Mouse (Mus musculus) inflammation-experienced regulatory T-cells, adult 16 weeks (primary cell): ENCODE data around the gene Hyou1. TPM values are rescaled to one million over a fixed set of nuclear protein-coding genes. Genes with fewer than 3 reads are reported as not detected.

Source experiments
- polyA plus RNA-seq: library from polyadenylated mRNA; unstranded; fragments of 100-300 nt; shearing (Covaris generic); gene quantifications from one replicate; pipeline ENCODE4 v1.2.1, GENCODE M21; 2017

Gene Hyou1
- 27.5 TPM for polyA plus RNA-seq

DNA sequence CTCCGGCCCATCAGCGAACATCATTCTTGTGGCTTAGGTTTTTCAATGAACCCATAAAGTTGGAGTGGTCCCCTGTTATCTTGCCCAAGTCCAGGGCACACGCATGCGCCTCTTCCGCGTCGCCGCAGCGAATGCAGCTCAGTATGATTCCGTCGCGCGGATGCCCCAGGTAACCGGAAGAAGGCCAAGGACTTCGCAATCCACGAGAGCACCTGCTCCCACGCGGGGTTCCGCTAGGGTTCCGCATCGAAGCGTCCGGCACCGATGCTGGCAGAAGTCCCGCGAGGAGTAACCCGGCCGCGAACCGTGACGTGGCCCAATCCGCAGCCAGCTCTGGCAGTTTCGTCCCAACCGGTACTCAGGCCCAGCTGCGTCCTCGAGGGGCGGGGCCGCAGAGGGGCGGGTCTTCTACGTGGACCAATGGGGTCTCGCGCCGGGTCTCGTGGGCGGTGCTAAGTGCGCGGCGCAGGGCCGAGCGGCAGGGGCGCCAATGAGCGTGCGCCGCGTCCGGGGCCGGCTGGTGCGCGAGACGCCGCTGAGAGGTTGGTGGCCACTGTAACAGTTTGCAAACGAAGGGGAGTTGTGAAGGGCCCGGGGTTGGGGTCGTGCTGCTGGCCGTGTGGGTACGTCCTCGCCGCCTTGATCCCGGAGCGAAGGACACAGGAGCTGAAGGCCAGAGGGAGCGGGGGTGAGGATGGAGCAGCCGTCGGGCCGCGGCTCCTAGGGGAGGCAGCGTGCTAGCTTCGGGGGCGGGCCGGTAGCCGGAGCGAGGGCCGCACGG, at the start of gene Hyou1:
TSS of gene Hyou1 (plus strand) at position 437 of the 781 bp plus-strand sequence.

DNA sequence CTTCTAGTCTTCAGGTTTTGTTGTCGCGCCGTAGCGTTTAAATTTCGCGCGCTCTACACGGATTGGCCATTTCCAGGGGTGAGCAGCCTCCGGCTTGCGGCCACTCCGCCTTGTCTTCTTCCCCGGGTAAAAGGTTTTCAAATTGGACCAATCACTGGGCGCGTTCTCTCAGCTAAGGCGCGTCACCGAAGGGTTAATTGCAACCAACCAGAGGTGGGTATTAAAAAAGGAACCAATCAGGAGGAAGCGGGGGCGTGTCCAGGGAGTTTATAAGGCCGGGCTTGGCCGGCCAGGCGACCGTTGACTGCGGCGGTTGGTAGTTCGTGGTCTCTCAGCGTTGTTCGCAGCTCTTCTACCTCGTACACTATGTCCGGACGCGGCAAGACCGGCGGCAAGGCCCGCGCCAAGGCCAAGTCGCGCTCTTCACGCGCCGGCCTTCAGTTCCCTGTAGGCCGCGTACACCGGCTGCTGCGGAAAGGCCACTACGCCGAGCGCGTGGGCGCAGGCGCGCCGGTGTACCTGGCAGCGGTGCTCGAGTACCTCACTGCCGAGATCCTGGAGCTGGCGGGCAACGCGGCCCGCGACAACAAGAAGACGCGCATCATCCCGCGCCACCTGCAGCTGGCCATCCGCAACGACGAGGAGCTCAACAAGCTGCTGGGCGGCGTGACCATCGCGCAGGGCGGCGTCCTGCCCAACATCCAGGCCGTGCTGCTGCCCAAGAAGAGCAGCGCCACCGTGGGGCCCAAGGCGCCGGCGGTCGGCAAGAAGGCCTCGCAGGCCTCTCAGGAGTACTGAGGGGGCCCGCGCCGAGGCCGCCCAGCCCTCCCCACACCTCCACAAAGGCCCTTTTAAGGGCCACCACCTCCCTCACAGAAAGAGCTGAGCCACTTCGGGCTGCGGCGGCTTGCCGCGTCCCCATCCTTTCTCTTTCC, 44.6 kb upstream of the Hyou1 start, which contains the start of gene H2afx:
TSS of gene H2afx (plus strand) at position 299 of the 935 bp plus-strand sequence.

GRCm38 (mm10) chr9:44343781-44344421, 35.4 kb upstream of the Hyou1 start, which contains the start of gene Hmbs:
Hmbs (minus strand) TSS chr9:44344228.

GRCm38 (mm10) chr9:44361190-44361917, 17.9 kb upstream of the Hyou1 start, which contains the start of gene Vps11:
Vps11 (minus strand) TSS chr9:44361670.

DNA sequence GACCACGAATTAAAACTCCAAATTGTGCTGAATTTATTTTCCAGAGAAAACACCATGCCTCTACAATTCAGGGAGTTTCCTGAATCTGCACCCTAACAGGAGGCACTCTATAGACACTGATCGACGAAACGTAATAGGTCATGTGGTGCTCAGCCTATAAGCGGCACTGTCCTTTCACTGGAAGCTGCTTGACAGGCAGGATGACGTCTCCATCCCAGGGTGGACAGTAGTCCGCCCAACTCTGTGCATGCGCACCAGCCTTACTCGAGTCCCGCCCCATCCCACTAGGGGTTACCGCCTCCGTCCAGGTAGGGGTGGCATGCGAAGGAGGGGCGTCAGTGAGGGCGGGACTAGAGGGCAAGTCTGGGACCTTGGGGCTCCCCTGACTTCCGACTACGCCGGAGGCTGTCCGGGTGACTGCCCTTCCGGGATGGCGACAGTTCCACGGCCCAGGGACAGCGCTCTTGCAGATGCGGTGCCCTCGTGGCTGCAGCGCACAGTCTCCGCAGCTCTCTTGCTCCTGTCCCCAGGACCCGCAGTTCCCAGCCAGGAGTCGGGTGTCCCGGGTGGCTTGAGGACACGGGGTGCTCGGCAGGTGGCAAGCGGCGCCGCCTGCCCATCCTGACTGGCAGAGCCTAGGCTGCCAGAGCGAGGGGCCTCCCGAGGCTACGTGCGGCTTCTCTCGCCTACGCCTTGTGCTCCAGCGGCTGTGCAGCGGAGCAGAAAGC, 17.6 kb downstream of the Hyou1 start, which contains the start of gene Slc37a4:
TSS of gene Slc37a4 (plus strand) at position 169 of the 728 bp plus-strand sequence.

DNA sequence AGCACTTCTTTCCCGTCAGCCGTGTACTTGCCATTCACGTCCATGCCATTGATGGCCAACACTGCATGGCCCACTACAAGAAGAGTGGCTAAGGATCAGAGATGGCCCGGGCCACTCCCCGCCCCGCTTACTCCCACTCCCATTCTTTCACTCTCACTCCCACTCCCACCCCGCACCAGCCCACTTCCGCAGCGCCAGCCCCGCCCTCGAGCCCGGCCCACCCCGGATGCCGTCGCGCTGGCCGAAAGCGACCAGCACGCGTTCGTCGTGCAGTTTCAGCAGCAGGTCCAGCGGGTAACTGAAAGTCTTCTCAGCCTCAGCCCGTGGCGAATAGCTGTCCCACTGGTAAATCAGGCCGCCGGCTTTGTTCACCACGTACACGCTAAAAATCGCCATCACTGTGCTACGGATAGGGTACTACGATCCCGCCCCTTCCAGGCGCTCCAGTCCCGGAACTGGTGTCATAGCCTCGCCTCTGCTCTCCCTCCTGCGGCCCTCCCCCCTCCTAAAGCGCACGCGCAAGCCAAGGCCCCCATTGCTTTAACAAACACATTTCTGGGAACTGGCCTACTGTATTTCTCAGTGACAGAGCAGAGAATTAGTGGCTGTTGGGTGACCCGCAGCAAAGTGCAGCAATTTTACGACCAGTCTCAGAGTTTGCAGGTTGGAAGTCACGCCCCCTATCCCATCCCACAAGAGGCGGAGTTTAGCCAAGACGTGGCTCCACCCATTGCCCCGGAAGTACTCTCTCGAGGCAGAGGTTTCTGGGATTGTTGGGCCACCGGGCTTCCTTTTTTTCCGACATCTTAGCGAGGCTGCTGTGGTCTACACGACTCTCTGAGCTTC, 27.8 kb downstream of the Hyou1 start, which contains the start of the genes Rps25 and Trappc4:
TSS of gene Rps25 (plus strand) at position 234 of the 846 bp plus-strand sequence.
TSS of gene Trappc4 (minus strand) at position 695 of the 846 bp plus-strand sequence.

GRCm38 (mm10) chr9:44418519-44419385, 39.5 kb downstream of the Hyou1 start, which contains the start of gene Ccdc84:
Ccdc84 (minus strand) TSS chr9:44418569.

GRCm38 (mm10) chr9:44440961-44441360, 61.7 kb downstream of the Hyou1 start, which contains the start of gene Foxr1:
Foxr1 (minus strand) TSS chr9:44441136.

Other genes starting within 250 kb of the Hyou1 start
- 0.35 TPM for gene Mcam, start 245.0 kb upstream of the Hyou1 start, polyA plus RNA-seq
- 37.6 TPM for gene Cbl, start 145.4 kb upstream of the Hyou1 start, polyA plus RNA-seq
- gene Ccdc153, start 138.8 kb upstream of the Hyou1 start, polyA plus RNA-seq, result not detected
- 0.22 TPM for gene Pdzd3, start 128.0 kb upstream of the Hyou1 start, polyA plus RNA-seq
- 12.4 TPM for gene Nlrx1, start 110.9 kb upstream of the Hyou1 start, polyA plus RNA-seq
- gene Abcg4, start 90.9 kb upstream of the Hyou1 start, polyA plus RNA-seq, result 0.26 TPM
- gene Hinfp, start 73.8 kb upstream of the Hyou1 start, polyA plus RNA-seq, result 34.6 TPM
- gene C2cd2l, start 59.2 kb upstream of the Hyou1 start, polyA plus RNA-seq, result 10.5 TPM
- gene Dpagt1, start 53.5 kb upstream of the Hyou1 start, polyA plus RNA-seq, result 26.9 TPM
- 32.6 TPM for gene H2afx, start 44.8 kb upstream of the Hyou1 start, polyA plus RNA-seq
- 31.2 TPM for gene Hmbs, start 35.3 kb upstream of the Hyou1 start, polyA plus RNA-seq
- 88.4 TPM for gene Vps11, start 17.8 kb upstream of the Hyou1 start, polyA plus RNA-seq
- 36.2 TPM for gene Slc37a4, start 17.4 kb downstream of the Hyou1 start, polyA plus RNA-seq
- 1,500 TPM for gene Rps25, start 27.6 kb downstream of the Hyou1 start, polyA plus RNA-seq
- 141 TPM for gene Trappc4, start 28.1 kb downstream of the Hyou1 start, polyA plus RNA-seq
- 67.9 TPM for gene Ccdc84, start 39.1 kb downstream of the Hyou1 start, polyA plus RNA-seq
- 0.20 TPM for gene Foxr1, start 61.6 kb downstream of the Hyou1 start, polyA plus RNA-seq
- not detected for gene Upk2, start 75.5 kb downstream of the Hyou1 start, polyA plus RNA-seq
- 7.2 TPM for gene Bcl9l, start 103.3 kb downstream of the Hyou1 start, polyA plus RNA-seq
- gene Cxcr5, start 182.4 kb downstream of the Hyou1 start, polyA plus RNA-seq, result 152 TPM
- 49.9 TPM for gene Ddx6, start 225.4 kb downstream of the Hyou1 start, polyA plus RNA-seq